Mouse (Mus musculus) cerebellum, adult 2 months (tissue): Measurements from ENCODE around the gene Mfrp.

Experiments used
- CTCF ChIP-seq: fragments of 200-500 bp; IDR thresholded peaks from 2 replicates; pipeline ENCODE4 v1.5.1; 2011; ENCODE audit warnings: low read depth, mild to moderate bottlenecking, control low read depth, low read length, moderate library complexity, borderline replicate concordance; ENCODE audit not compliant: insufficient read depth
- POLR2A ChIP-seq: fragments of 200-500 bp; IDR thresholded peaks from 2 replicates; pipeline ENCODE4 v1.6.1; 2011; ENCODE audit warnings: low read length, control low read depth, borderline replicate concordance; ENCODE audit not compliant: insufficient read depth

- TF ChIP-seq CTCF (no peak), POLR2A (no peak)
These were observed 34.3 kb downstream of the Mfrp start for GRCm38 (mm10) chr9:44135731-44136411.
